Mouse (Mus musculus): Measurements from ENCODE around the gene Sh2d5. TPM values are rescaled to one million over a fixed set of nuclear protein-coding genes. Genes with fewer than 3 reads are reported as not detected.

Sh2d5 gene
- polyA plus RNA-seq, 1 experiment from 2014 or later, result 0.63 TPM

- WGBS (ENCODE audit: insufficient replicate concordance), result 1% methylated on average over 70 of the region's 78 CpGs
- peak; percentile 82 for ATAC-seq (ENCODE audit: insufficient read depth)
- H3K4me2 ChIP-seq, result peak overlapping the region; percentile 69
These were observed 11.9 kb downstream of the Sh2d5 start for GRCm38 (mm10) chr4:138261843-138262681.

GRCm38 (mm10) chr4:138267869-138268268 is 17.7 kb downstream of the Sh2d5 start:
- peaks cover under 1% of the 10 kb centered on the region; the same call in 1 of the 2 replicates for H3K4me1 ChIP-seq (replicated peaks)
- ATAC-seq (ENCODE audit: insufficient read depth), result no peak
- H3K27ac ChIP-seq (replicated peaks), result no peak overlapping the region
- H3K9me3 ChIP-seq (replicated peaks), result no peaks in the 10 kb centered on the region
- no peak overlapping the region for H3K4me2 ChIP-seq
- 67% methylated on average over 10 of the region's 10 CpGs for WGBS (ENCODE audit: insufficient replicate concordance)
- no peak overlapping the region for H3K4me3 ChIP-seq (replicated peaks)
- H3K36me3 ChIP-seq (replicated peaks), result no peaks in the 10 kb centered on the region
- peaks cover 20% of the 10 kb centered on the region for H3K27me3 ChIP-seq
- no peak overlapping the region for H3K9ac ChIP-seq

More at GRCm38 (mm10) chr4:138261843-138262681, 11.9 kb downstream of the Sh2d5 start:
- H3K27ac ChIP-seq (replicated peaks), result 0 out of 2 replicates have a peak overlapping the region, but pooled peaks have one; percentile 2
- peaks cover 16% of the 10 kb centered on the region for H3K4me1 ChIP-seq (replicated peaks)
- no peaks in the 10 kb centered on the region for H3K9me3 ChIP-seq (replicated peaks)
- H3K27me3 ChIP-seq, result peaks cover 41% of the 10 kb centered on the region
- H3K36me3 ChIP-seq (replicated peaks), result no peaks in the 10 kb centered on the region
- H3K9ac ChIP-seq, result peak overlapping the region; percentile 21; the same call in 1 of the 2 replicates
- peak overlapping the region; percentile 68 for H3K4me3 ChIP-seq (replicated peaks)

GRCm38 (mm10) chr4:138272011-138272997 is 22.1 kb downstream of the Sh2d5 start:
- H3K27ac ChIP-seq (replicated peaks), result no peak overlapping the region
- H3K4me1 ChIP-seq (replicated peaks), result no peaks in the 10 kb centered on the region
- WGBS (ENCODE audit: insufficient replicate concordance), result 62% methylated on average over 14 of the region's 14 CpGs
- H3K4me2 ChIP-seq, result no peak overlapping the region
- H3K4me3 ChIP-seq (replicated peaks), result no peak overlapping the region
- no peaks in the 10 kb centered on the region for H3K36me3 ChIP-seq (replicated peaks)
- H3K27me3 ChIP-seq, result peaks cover 6% of the 10 kb centered on the region; the same call in 1 of the 2 replicates
- H3K9me3 ChIP-seq (replicated peaks), result no peaks in the 10 kb centered on the region
- no peak overlapping the region for H3K9ac ChIP-seq
- ATAC-seq (ENCODE audit: insufficient read depth), result no peak

DNA sequence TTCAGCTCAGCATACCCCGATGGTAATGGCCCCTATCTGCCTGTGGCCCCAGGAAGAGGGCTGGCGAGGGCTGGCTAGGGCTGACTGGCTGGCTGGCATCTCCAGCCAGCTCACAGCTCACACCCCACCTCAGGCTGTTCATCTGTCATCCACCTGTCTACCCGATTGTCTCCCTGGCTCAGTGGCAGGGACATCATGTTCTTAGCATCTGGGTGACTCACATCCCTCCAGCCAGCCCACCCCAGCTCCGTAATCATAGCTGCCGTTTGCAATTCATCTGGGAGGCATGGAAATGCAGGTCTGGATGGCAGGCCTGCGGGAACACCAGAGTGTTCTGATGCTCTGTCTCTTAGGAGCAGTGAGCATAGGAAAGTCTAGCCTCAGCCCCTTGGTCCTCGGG is 28.1 kb downstream of the Sh2d5 start:
- no peaks in the 10 kb centered on the region for H3K9me3 ChIP-seq (replicated peaks)
- no peak overlapping the region for H3K4me3 ChIP-seq (replicated peaks)
- H3K27me3 ChIP-seq, result no peaks in the 10 kb centered on the region
- ATAC-seq (ENCODE audit: insufficient read depth), result no peak
- no peak overlapping the region for H3K4me2 ChIP-seq
- H3K36me3 ChIP-seq (replicated peaks), result no peaks in the 10 kb centered on the region
- no peaks in the 10 kb centered on the region for H3K4me1 ChIP-seq (replicated peaks)
- no peak overlapping the region for H3K9ac ChIP-seq
- H3K27ac ChIP-seq (replicated peaks), result no peak overlapping the region
- 61% methylated on average over 7 of the region's 7 CpGs for WGBS (ENCODE audit: insufficient replicate concordance)

- peak; percentile 52; the same call in 1 of the 2 replicates for ATAC-seq (ENCODE audit: insufficient read depth)
- H3K27ac ChIP-seq (replicated peaks), result no peak overlapping the region
- 19% methylated on average over 4 of the region's 4 CpGs for WGBS (ENCODE audit: insufficient replicate concordance)
- no peak overlapping the region for H3K4me2 ChIP-seq
- H3K4me3 ChIP-seq (replicated peaks), result no peak overlapping the region
- H3K27me3 ChIP-seq, result no peaks in the 10 kb centered on the region
- no peaks in the 10 kb centered on the region for H3K36me3 ChIP-seq (replicated peaks)
- no peaks in the 10 kb centered on the region for H3K4me1 ChIP-seq (replicated peaks)
- H3K9ac ChIP-seq, result no peak overlapping the region
- no peaks in the 10 kb centered on the region for H3K9me3 ChIP-seq (replicated peaks)
These were observed 32.6 kb downstream of the Sh2d5 start for GRCm38 (mm10) chr4:138282834-138283233.

- H3K27me3 ChIP-seq, result no peaks in the 10 kb centered on the region
- no peaks in the 10 kb centered on the region for H3K9me3 ChIP-seq (replicated peaks)
- ATAC-seq (ENCODE audit: insufficient read depth), result no peak
- no peaks in the 10 kb centered on the region for H3K4me1 ChIP-seq (replicated peaks)
- no peak overlapping the region for H3K27ac ChIP-seq (replicated peaks)
- H3K36me3 ChIP-seq (replicated peaks), result no peaks in the 10 kb centered on the region
- no peak overlapping the region for H3K4me2 ChIP-seq
- H3K9ac ChIP-seq, result no peak overlapping the region
- no peak overlapping the region for H3K4me3 ChIP-seq (replicated peaks)
- 55% methylated on average over 12 of the region's 12 CpGs for WGBS (ENCODE audit: insufficient replicate concordance)
These were observed 36.2 kb downstream of the Sh2d5 start for GRCm38 (mm10) chr4:138286411-138286810.

DNA sequence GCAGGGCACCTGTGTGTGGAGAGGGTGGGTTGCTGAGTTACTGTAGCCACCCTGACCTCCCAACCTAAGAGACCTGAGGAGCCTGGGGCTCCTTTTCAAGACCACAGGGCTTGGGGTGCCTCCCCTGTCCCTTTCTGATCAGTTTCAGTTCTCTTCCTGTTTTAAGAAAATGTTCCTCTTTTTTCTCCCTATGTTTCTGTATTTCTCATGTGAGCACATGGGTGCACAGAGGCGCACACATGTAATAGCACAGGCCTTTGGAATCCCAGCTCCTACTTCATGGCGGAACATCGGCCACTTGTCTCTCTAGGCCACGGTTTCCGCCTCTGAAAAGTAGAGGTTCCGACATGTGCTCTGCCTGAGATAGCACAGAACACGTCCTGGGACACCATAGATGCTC is 38.5 kb downstream of the Sh2d5 start:
- Histone ChIP-seq H3K27me3 (no peaks in the 10 kb centered on the region), H3K27ac (replicated peaks) (no peak overlapping the region), H3K4me2 (no peak overlapping the region), H3K4me1 (replicated peaks) (0 out of 2 replicates have a peak, but pooled peaks cover 5% of the 10 kb centered on the region), H3K36me3 (replicated peaks) (no peaks in the 10 kb centered on the region), H3K9ac (no peak overlapping the region), H3K9me3 (replicated peaks) (no peaks in the 10 kb centered on the region), H3K4me3 (replicated peaks) (no peak overlapping the region)
- no peak for ATAC-seq (ENCODE audit: insufficient read depth)
- 61% methylated on average over 7 of the region's 7 CpGs for WGBS (ENCODE audit: insufficient replicate concordance)

- Histone ChIP-seq H3K36me3 (replicated peaks) (no peaks in the 10 kb centered on the region), H3K4me1 (replicated peaks) (0 out of 2 replicates have a peak, but pooled peaks cover 5% of the 10 kb centered on the region), H3K4me3 (replicated peaks) (no peak overlapping the region), H3K9me3 (replicated peaks) (no peaks in the 10 kb centered on the region), H3K27me3 (no peaks in the 10 kb centered on the region), H3K4me2 (no peak overlapping the region), H3K27ac (replicated peaks) (no peak overlapping the region), H3K9ac (no peak overlapping the region)
- ATAC-seq (ENCODE audit: insufficient read depth), result no peak
- WGBS (ENCODE audit: insufficient replicate concordance), result 82% methylated on average over 13 of the region's 13 CpGs
These were observed 41.8 kb downstream of the Sh2d5 start for GRCm38 (mm10) chr4:138292028-138292427.

- Histone ChIP-seq H3K27me3 (no peaks in the 10 kb centered on the region; the same call in 1 of the 2 replicates), H3K4me1 (replicated peaks) (0 out of 2 replicates have a peak, but pooled peaks cover 5% of the 10 kb centered on the region), H3K27ac (replicated peaks) (no peak overlapping the region), H3K36me3 (replicated peaks) (no peaks in the 10 kb centered on the region), H3K4me3 (replicated peaks) (no peak overlapping the region), H3K9me3 (replicated peaks) (no peaks in the 10 kb centered on the region), H3K9ac (no peak overlapping the region), H3K4me2 (no peak overlapping the region)
- 68% methylated on average over 18 of the region's 18 CpGs for WGBS (ENCODE audit: insufficient replicate concordance)
- no peak for ATAC-seq (ENCODE audit: insufficient read depth)
These were observed 43.2 kb downstream of the Sh2d5 start for GRCm38 (mm10) chr4:138293261-138293948.

- Histone ChIP-seq H3K9ac (no peak overlapping the region), H3K36me3 (replicated peaks) (no peaks in the 10 kb centered on the region), H3K27me3 (no peaks in the 10 kb centered on the region; the same call in 1 of the 2 replicates), H3K4me1 (replicated peaks) (0 out of 2 replicates have a peak, but pooled peaks cover 5% of the 10 kb centered on the region), H3K4me3 (replicated peaks) (no peak overlapping the region), H3K4me2 (no peak overlapping the region), H3K27ac (replicated peaks) (no peak overlapping the region), H3K9me3 (replicated peaks) (no peaks in the 10 kb centered on the region)
- WGBS (ENCODE audit: insufficient replicate concordance), result 67% methylated on average over 13 of the region's 14 CpGs
- no peak for ATAC-seq (ENCODE audit: insufficient read depth)
These were observed 43.8 kb downstream of the Sh2d5 start for GRCm38 (mm10) chr4:138293949-138294550.

Data from liver, embryonic 15.5 days (tissue).